Mouse (Mus musculus) erythroblast, embryonic 14.5 days (primary cell): ENCODE data around the gene Rpl35.

Source experiments
- GATA1 ChIP-seq: IDR thresholded peaks from 2 replicates; pipeline ENCODE4 v1.6.1; 2012; ENCODE audit warnings: low read length, inconsistent platforms, mixed read lengths
- TAL1 ChIP-seq: IDR thresholded peaks from 3 replicates; pipeline ENCODE4 v1.6.1; 2012; ENCODE audit warnings: low read length, inconsistent platforms, mixed read lengths

DNA sequence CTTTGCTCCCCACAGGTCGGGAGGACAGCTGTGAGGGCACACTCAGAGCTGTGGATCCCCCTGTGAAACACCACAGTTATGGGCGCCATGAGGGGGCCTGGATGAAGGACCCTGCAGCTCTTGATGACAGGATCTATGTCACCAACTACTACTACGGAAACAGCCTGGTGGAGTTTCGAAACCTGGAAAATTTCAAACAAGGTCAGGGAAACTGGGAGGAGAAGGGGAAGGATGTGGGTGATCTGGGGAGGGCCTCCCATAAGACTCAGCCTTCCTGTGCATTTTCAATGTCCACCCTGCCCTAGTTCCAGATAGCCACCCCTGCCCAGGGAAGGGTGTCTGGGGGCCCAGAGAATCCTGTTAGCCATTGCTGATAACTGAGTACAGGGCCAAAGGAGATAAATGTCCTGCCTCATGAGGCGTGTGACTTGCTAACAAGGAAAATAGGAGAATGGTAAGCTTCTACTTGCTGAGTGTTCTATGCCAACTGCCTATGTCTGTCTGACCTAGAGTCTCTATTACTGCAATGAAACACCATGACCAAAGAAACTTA is 47.7 kb downstream of the Rpl35 start:
- no peak for TF ChIP-seq TAL1
- no peak for TF ChIP-seq GATA1
